Comparison of ENCODE assay signal across 24 mouse cellular contexts in genomic region chr6:22198603-22199002, GRCm38 (mm10).
DNase-seq lines count a peak whose midpoint lies in the region; ATAC-seq and TF ChIP-seq lines count a peak whose summit lies in the region.
"Had no signal": no experiment of that assay in that cellular context is flagged by ENCODE, and none has a peak within 500 bp of the region (broad histone marks: within the 10 kb centered on the region; RNA-seq: fewer than 3 reads in every experiment).

No protein-coding gene starts in this region.

- intact Hi-C loops in gastrocnemius, adult 2 months (cut with DNase I): no loop called here

- no peak for ATAC-seq in liver, embryonic 11.5 days (replicated peaks; ENCODE audit: low FRiP score)
- ATAC-seq in liver, postnatal 0 days: peak; percentile 23; the same call in 1 of the 2 replicates
- ATAC-seq in stomach, postnatal 0 days (ENCODE audit: low FRiP score, low TSS enrichment): 0 out of 2 replicates have a peak, but pooled peaks have one; percentile 26
- ATAC-seq in midbrain, embryonic 15.5 days (replicated peaks): no peak
- ATAC-seq: activated CD4-positive, CD25-positive, alpha-beta regulatory T cell, adult 4 months; CD4-positive, CD25-positive, alpha-beta regulatory T cell, adult 4 months; forebrain, embryonic 13.5 days; forebrain, embryonic 15.5 days; Patski had no signal

- H3K27me3 ChIP-seq in liver, adult 2 months (ENCODE audit: control insufficient read depth, insufficient read depth, low read length): no peaks in the 10 kb centered on the region
- H3K27me3 ChIP-seq in liver, embryonic 11.5 days (replicated peaks; ENCODE audit: control insufficient read depth, insufficient read depth, low read length): no peaks in the 10 kb centered on the region
- H3K27me3 ChIP-seq in liver, postnatal 0 days (ENCODE audit: insufficient read depth, low read length): no peaks in the 10 kb centered on the region
- H3K27me3 ChIP-seq in stomach, postnatal 0 days (ENCODE audit: control insufficient read depth, insufficient read depth, low read length): no peaks in the 10 kb centered on the region
- H3K27me3 ChIP-seq in midbrain, embryonic 15.5 days (replicated peaks): no peaks in the 10 kb centered on the region
- H3K27me3 ChIP-seq: embryonic facial prominence, embryonic 12.5 days; forebrain, embryonic 13.5 days; forebrain, embryonic 15.5 days; Patski had no signal

- no peaks in the 10 kb centered on the region for H3K79me2 ChIP-seq in liver, adult 2 months (ENCODE audit: control insufficient read depth, insufficient read depth, low read length)

- no peaks in the 10 kb centered on the region for H3K9me3 ChIP-seq in liver, embryonic 11.5 days (ENCODE audit: control insufficient read depth, low read length)
- H3K9me3 ChIP-seq in liver, postnatal 0 days (ENCODE audit: low read length): no peaks in the 10 kb centered on the region
- no peaks in the 10 kb centered on the region for H3K9me3 ChIP-seq in stomach, postnatal 0 days (ENCODE audit: control insufficient read depth, low read length)
- H3K9me3 ChIP-seq in midbrain, embryonic 15.5 days: no peaks in the 10 kb centered on the region
- H3K9me3 ChIP-seq: embryonic facial prominence, embryonic 10.5 days; embryonic facial prominence, embryonic 12.5 days; forebrain, embryonic 13.5 days; forebrain, embryonic 15.5 days had no signal

- H3K27ac ChIP-seq in gastrocnemius, adult 2 months: peak overlapping the region; percentile 70
- no peak overlapping the region for H3K27ac ChIP-seq in liver, adult 2 months (replicated peaks; ENCODE audit: insufficient read depth, low read depth, low read length)
- no peak overlapping the region for H3K27ac ChIP-seq in liver, embryonic 11.5 days (ENCODE audit: low read depth, low read length)
- H3K27ac ChIP-seq in liver, postnatal 0 days (ENCODE audit: low read depth): no peak overlapping the region
- H3K27ac ChIP-seq in stomach, postnatal 0 days (replicated peaks): no peak overlapping the region
- no peak overlapping the region for H3K27ac ChIP-seq in midbrain, embryonic 15.5 days
- H3K27ac ChIP-seq: embryonic facial prominence, embryonic 10.5 days; embryonic facial prominence, embryonic 12.5 days; forebrain, embryonic 13.5 days; forebrain, embryonic 15.5 days had no signal

- 32% methylated on average over 3 of the region's 3 CpGs for WGBS in liver, adult 2 months
- WGBS in liver, embryonic 11.5 days: 75% methylated on average over 3 of the region's 3 CpGs
- 49% methylated on average over 3 of the region's 3 CpGs for WGBS in liver, postnatal 0 days (ENCODE audit: insufficient replicate concordance)
- WGBS in stomach, postnatal 0 days: 50% methylated on average over 3 of the region's 3 CpGs
- WGBS in midbrain, embryonic 15.5 days: 81% methylated on average over 3 of the region's 3 CpGs

- no peak for TF ChIP-seq EP300 in liver, postnatal 0 days (IDR thresholded peaks at IDR 0.05; ENCODE audit: low read depth)
- TF ChIP-seq EP300 in stomach, postnatal 0 days (optimal IDR thresholded peaks at IDR 0.05): no peak

- TF ChIP-seq POLR2A in liver, adult 2 months (IDR thresholded peaks at IDR 0.05; ENCODE audit: extremely low read depth, insufficient read depth, low read length): no peak

- H3K36me3 ChIP-seq in liver, adult 2 months (ENCODE audit: control insufficient read depth, insufficient read depth, low read length): peaks cover 12% of the 10 kb centered on the region
- H3K36me3 ChIP-seq in liver, embryonic 11.5 days (ENCODE audit: control insufficient read depth, insufficient read depth, low read length): no peaks in the 10 kb centered on the region
- H3K36me3 ChIP-seq in liver, postnatal 0 days (replicated peaks; ENCODE audit: insufficient read depth, low read length): no peaks in the 10 kb centered on the region
- no peaks in the 10 kb centered on the region for H3K36me3 ChIP-seq in stomach, postnatal 0 days (ENCODE audit: control insufficient read depth, insufficient read depth, low read length)
- H3K36me3 ChIP-seq in midbrain, embryonic 15.5 days (replicated peaks): no peaks in the 10 kb centered on the region
- H3K36me3 ChIP-seq: embryonic facial prominence, embryonic 10.5 days; embryonic facial prominence, embryonic 12.5 days; forebrain, embryonic 15.5 days had no signal

- TF ChIP-seq CTCF in gastrocnemius, adult 2 months (IDR thresholded peaks at IDR 0.05): no peak
- TF ChIP-seq CTCF in liver, adult 2 months (IDR thresholded peaks at IDR 0.05; ENCODE audit: low read depth, low read length): no peak
- TF ChIP-seq CTCF in liver, postnatal 0 days (IDR thresholded peaks at IDR 0.05; ENCODE audit: low read depth): no peak
- TF ChIP-seq CTCF in stomach, postnatal 0 days (IDR thresholded peaks at IDR 0.05; ENCODE audit: low read depth): no peak

- H3K4me1 ChIP-seq in liver, adult 2 months (ENCODE audit: control insufficient read depth, insufficient read depth, low read length): peaks cover 3% of the 10 kb centered on the region
- no peaks in the 10 kb centered on the region for H3K4me1 ChIP-seq in liver, embryonic 11.5 days (replicated peaks; ENCODE audit: control insufficient read depth, insufficient read depth, low read length)
- no peaks in the 10 kb centered on the region; the same call in 1 of the 2 replicates for H3K4me1 ChIP-seq in liver, postnatal 0 days (ENCODE audit: insufficient read depth)
- H3K4me1 ChIP-seq in stomach, postnatal 0 days (replicated peaks; ENCODE audit: control insufficient read depth, insufficient read depth): no peaks in the 10 kb centered on the region
- no peaks in the 10 kb centered on the region for H3K4me1 ChIP-seq in midbrain, embryonic 15.5 days
- H3K4me1 ChIP-seq: embryonic facial prominence, embryonic 10.5 days; embryonic facial prominence, embryonic 12.5 days had no signal

- DNase-seq in gastrocnemius, adult 2 months: no peak
- no peak for DNase-seq in gastrocnemius, postnatal 4 days (ENCODE audit: low spot score in 2 of 2)
- peak; percentile 53 for DNase-seq in liver, adult 2 months (ENCODE audit: extremely low read depth, low read depth, low spot score)
- no peak for DNase-seq in liver, embryonic 11.5 days (ENCODE audit: low spot score)
- DNase-seq in liver, postnatal 0 days: no peak
- no peak for DNase-seq in liver
- no peak for DNase-seq in stomach, postnatal 0 days (ENCODE audit: low spot score)
- DNase-seq: adrenal gland, adult 8-10 months; adrenal gland, postnatal 14 days; adrenal gland, postnatal 36 days; B cell, adult 2 months; cerebellum, adult 11-12 months; cerebellum, adult 2 months; cerebellum, adult 9-10 months; cerebellum, postnatal 10 days; cerebellum, postnatal 25 days had no signal

- H3K9ac ChIP-seq in liver, adult 2 months (ENCODE audit: low read depth, low read length): no peak overlapping the region
- H3K9ac ChIP-seq in liver, embryonic 11.5 days (ENCODE audit: low read depth, low read length): no peak overlapping the region
- H3K9ac ChIP-seq in liver, postnatal 0 days (replicated peaks): no peak overlapping the region
- no peak overlapping the region for H3K9ac ChIP-seq in stomach, postnatal 0 days (ENCODE audit: low read length)
- H3K9ac ChIP-seq in midbrain, embryonic 15.5 days: no peak overlapping the region
- H3K9ac ChIP-seq: embryonic facial prominence, embryonic 12.5 days; forebrain, embryonic 13.5 days; forebrain, embryonic 15.5 days had no signal

- H3K4me3 ChIP-seq in gastrocnemius, adult 2 months: no peak overlapping the region
- no peak overlapping the region for H3K4me3 ChIP-seq in liver, adult 2 months (ENCODE audit: insufficient read depth, low read depth, low read length)
- H3K4me3 ChIP-seq in liver, embryonic 11.5 days (ENCODE audit: low read depth, low read length): no peak overlapping the region
- no peak overlapping the region for H3K4me3 ChIP-seq in liver, postnatal 0 days (ENCODE audit: low read depth, low read length)
- H3K4me3 ChIP-seq in stomach, postnatal 0 days (ENCODE audit: low read depth, low read length): no peak overlapping the region
- no peak overlapping the region for H3K4me3 ChIP-seq in midbrain, embryonic 15.5 days
- H3K4me3 ChIP-seq: embryonic facial prominence, embryonic 10.5 days; embryonic facial prominence, embryonic 12.5 days; forebrain, embryonic 13.5 days; forebrain, embryonic 15.5 days had no signal

- H3K4me2 ChIP-seq in liver, embryonic 11.5 days: no peak overlapping the region
- no peak overlapping the region for H3K4me2 ChIP-seq in liver, postnatal 0 days (ENCODE audit: low read depth, low read length)
- H3K4me2 ChIP-seq in stomach, postnatal 0 days (replicated peaks; ENCODE audit: low read depth): no peak overlapping the region
- H3K4me2 ChIP-seq in midbrain, embryonic 15.5 days: no peak overlapping the region
- H3K4me2 ChIP-seq: embryonic facial prominence, embryonic 12.5 days; forebrain, embryonic 13.5 days; forebrain, embryonic 15.5 days had no signal

Comparison
In these comparisons a context has a peak if more than half of its experiments do, and no peak if none do; other contexts are left out.
1. ATAC-seq: peak in liver, postnatal 0 days (single experiment) and stomach, postnatal 0 days (single experiment); none in liver, embryonic 11.5 days (single experiment) and midbrain, embryonic 15.5 days (single experiment).